ENCODE assay signal across 8 mouse cellular contexts in the genomic region with DNA sequence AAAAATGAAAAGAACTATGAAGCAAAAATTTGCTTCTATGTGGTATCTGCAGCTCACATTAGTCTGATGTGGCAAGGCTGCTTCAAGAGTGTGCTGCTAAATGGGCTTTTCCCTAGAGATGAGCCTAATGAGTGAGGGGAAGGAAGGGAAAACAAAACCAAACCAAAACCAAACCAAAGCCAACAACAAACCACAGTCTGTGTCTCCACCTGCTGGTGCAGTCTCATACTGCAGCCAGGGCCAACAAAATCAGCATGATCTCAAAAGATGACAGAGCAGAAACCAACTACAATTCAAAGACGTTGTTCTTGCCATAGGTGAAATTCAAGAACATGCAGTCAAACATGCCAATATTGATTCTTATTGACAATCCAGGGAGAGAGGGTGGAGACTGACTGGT. TPM values are rescaled to one million over a fixed set of nuclear protein-coding genes. Genes with fewer than 3 reads are reported as not detected.
DNase-seq lines count a peak whose midpoint lies in the region; ATAC-seq and TF ChIP-seq lines count a peak whose summit lies in the region.

No protein-coding gene starts in this region.

- H3K79me2 ChIP-seq in liver, adult 2 months (ENCODE audit: control insufficient read depth, insufficient read depth, low read length): no peaks in the 10 kb centered on the region

- in situ Hi-C loops in Patski (cut with MboI; ENCODE audit: low pct_unique_long_range_greater_than_20kb): loop anchor here (25.0 kb wide), 1 partner anchor 1817 kb away; no protein-coding TSS in a partner anchor

- H3K9ac ChIP-seq in hindbrain, postnatal 0 days (replicated peaks; ENCODE audit: low read length): no peak overlapping the region
- H3K9ac ChIP-seq in liver, adult 2 months (ENCODE audit: low read depth, low read length): no peak overlapping the region

- ATAC-seq in Patski: peak; percentile 76
- ATAC-seq in hindbrain, postnatal 0 days: no peak
- no peak for ATAC-seq in monocyte, adult 5-6 weeks (replicated peaks; ENCODE audit: insufficient number of reproducible peaks, low FRiP score, low TSS enrichment, poor library complexity, severe bottlenecking)

- peaks cover 4% of the 10 kb centered on the region for H3K27me3 ChIP-seq in Patski
- H3K27me3 ChIP-seq in hindbrain, postnatal 0 days (ENCODE audit: insufficient read depth, low read length): no peaks in the 10 kb centered on the region
- H3K27me3 ChIP-seq in liver, adult 2 months (ENCODE audit: control insufficient read depth, insufficient read depth, low read length): no peaks in the 10 kb centered on the region

- TF ChIP-seq CTCF in Patski (IDR thresholded peaks at IDR 0.05): peak; percentile 90
- TF ChIP-seq CTCF in hindbrain, postnatal 0 days (IDR thresholded peaks at IDR 0.05; ENCODE audit: low read depth): peak; percentile 88
- TF ChIP-seq CTCF in liver, adult 2 months (IDR thresholded peaks at IDR 0.05; ENCODE audit: low read depth, low read length): peak; percentile 63; the same call in 1 of the 2 replicates

- TF ChIP-seq POLR2A in liver, adult 2 months (IDR thresholded peaks at IDR 0.05; ENCODE audit: extremely low read depth, insufficient read depth, low read length): no peak

- POLR2A ChIA-PET in Patski (lab: Charles Lee): no interaction called here

- no peak overlapping the region for H3K27ac ChIP-seq in hindbrain, postnatal 0 days
- H3K27ac ChIP-seq in liver, adult 2 months (replicated peaks; ENCODE audit: insufficient read depth, low read depth, low read length): no peak overlapping the region

- H3K4me1 ChIP-seq in hindbrain, postnatal 0 days (ENCODE audit: insufficient read depth, low read length): no peaks in the 10 kb centered on the region
- no peaks in the 10 kb centered on the region for H3K4me1 ChIP-seq in liver, adult 2 months (ENCODE audit: control insufficient read depth, insufficient read depth, low read length)

- DNase-seq in layer of hippocampus, adult 11-12 months (ENCODE audit: low spot score): peak; percentile 60
- DNase-seq in layer of hippocampus, adult 9-11 months: no peak
- no peak for DNase-seq in Patski (ENCODE audit: low read depth, low spot score)
- peak; percentile 71 to 77 for DNase-seq in cerebellum, postnatal 36 days
- peak; percentile 68 for DNase-seq in hindbrain, postnatal 0 days (ENCODE audit: low spot score)
- DNase-seq in liver, adult 2 months (ENCODE audit: extremely low read depth, low read depth, low spot score): peak; percentile 5
- peak; percentile 29 for DNase-seq in right cerebral cortex, adult 18-20 months

- H3K9me3 ChIP-seq in hindbrain, postnatal 0 days (ENCODE audit: low read length): no peaks in the 10 kb centered on the region

- CTCF ChIA-PET in Patski (lab: Charles Lee): interaction anchor here (0.8 to 1.6 kb wide), 5 partner anchors 10 to 1811 kb away, joined by 3 to 4 read pairs (median 3); no protein-coding TSS in a partner anchor

- no peak overlapping the region for H3K4me3 ChIP-seq in hindbrain, postnatal 0 days (ENCODE audit: low read length)
- H3K4me3 ChIP-seq in liver, adult 2 months (ENCODE audit: insufficient read depth, low read depth, low read length): no peak overlapping the region

- WGBS in hindbrain, postnatal 0 days: 33% methylated on average over 1 of the region's 1 CpGs
- 21% methylated on average over 1 of the region's 1 CpGs for WGBS in liver, adult 2 months

- H3K4me2 ChIP-seq in hindbrain, postnatal 0 days (ENCODE audit: low read depth, low read length): no peak overlapping the region

- no peaks in the 10 kb centered on the region for H3K36me3 ChIP-seq in hindbrain, postnatal 0 days (ENCODE audit: insufficient read depth, low read length)
- no peaks in the 10 kb centered on the region for H3K36me3 ChIP-seq in liver, adult 2 months (ENCODE audit: control insufficient read depth, insufficient read depth, low read length)

RNA-seq across cellular contexts. Expression of gene Sms, which starts 37.7 kb away (rescaled TPM):
- 23.4 TPM for polyA plus RNA-seq in Patski (2021)
- total RNA-seq in hindbrain, postnatal 0 days (2014; rRNA removed): 94.5 and 109 TPM in 2 replicates
- 174 and 179 TPM in 2 replicates for polyA plus RNA-seq in hindbrain, postnatal 0 days (2015; fragmentation: Nextera tagmentation; extraction: Ambion mirVana)
- total RNA-seq in liver, adult 2 months (2014; rRNA removed): 5.5 and 7.5 TPM in 2 replicates
- 2.3 and 3.2 TPM in 2 replicates for polyA plus RNA-seq in liver, adult 2 months (2012; rRNA removed)
- 54.5 to 62.7 TPM (median 58.7 TPM) in 3 replicates for total RNA-seq in monocyte, adult 5-6 weeks (2017)

RNA-seq across cellular contexts. Expression of gene Phex, which starts 39.3 kb away (rescaled TPM):
- polyA plus RNA-seq in Patski (2021): 0.06 TPM
- 0.93 and 0.99 TPM in 2 replicates for total RNA-seq in hindbrain, postnatal 0 days (2014; rRNA removed)
- polyA plus RNA-seq in hindbrain, postnatal 0 days (2015; fragmentation: Nextera tagmentation; extraction: Ambion mirVana): 0.23 and 0.28 TPM in 2 replicates
- not detected in 2 replicates for total RNA-seq in liver, adult 2 months (2014; rRNA removed)
- polyA plus RNA-seq in liver, adult 2 months (2012; rRNA removed): not detected in 2 replicates
- 1.2 TPM in 1 of 3 replicates, not detected in the others for total RNA-seq in monocyte, adult 5-6 weeks (2017)

Comparison
In these comparisons a context has a peak if more than half of its experiments do, and no peak if none do; other contexts are left out.
1. DNase-seq: peak in layer of hippocampus, adult 11-12 months (single experiment), cerebellum, postnatal 36 days (2 of 2), hindbrain, postnatal 0 days (single experiment), liver, adult 2 months (single experiment) and right cerebral cortex, adult 18-20 months (single experiment); none in layer of hippocampus, adult 9-11 months (single experiment) and Patski (single experiment).
2. Peak in every context shown above with its lines, with median percentiles within 50 percentile points of each other: CTCF ChIP-seq.